Mouse (Mus musculus): Measurements from ENCODE around the gene Cdh13.

DNA sequence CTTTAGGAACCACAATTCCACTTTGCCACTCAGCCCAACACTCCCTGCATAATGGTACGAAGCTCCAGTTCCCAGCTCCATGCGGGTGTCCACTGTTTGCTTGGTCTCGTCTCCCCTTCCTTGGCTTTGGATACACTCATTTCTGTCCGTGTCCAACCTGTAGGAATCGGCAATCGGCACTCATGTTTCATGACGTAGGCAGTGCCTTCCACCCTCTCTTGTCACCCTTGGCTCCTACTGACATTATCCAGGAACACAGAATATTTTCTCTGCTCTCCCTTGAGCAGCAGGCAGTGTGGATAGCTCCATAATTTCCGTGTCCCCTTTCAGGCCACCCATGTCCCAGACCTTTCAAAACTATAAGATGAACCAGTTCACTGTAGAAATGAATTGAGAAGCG, 97.2 kb downstream of the Cdh13 start:
- no peak for TF ChIP-seq POLR2A (IDR thresholded peaks at IDR 0.05; ENCODE audit: borderline replicate concordance, extremely low read depth, low read depth, low read length)
- TF ChIP-seq CTCF (IDR thresholded peaks at IDR 0.05; ENCODE audit: insufficient read depth, low read length), result no peak
